Mouse (Mus musculus): ENCODE data around the gene Efna3. TPM values are rescaled to one million over a fixed set of nuclear protein-coding genes. Genes with fewer than 3 reads are reported as not detected.

Gene Efna3
- polyA plus RNA-seq, 1 experiment = 17.2 TPM

DNA sequence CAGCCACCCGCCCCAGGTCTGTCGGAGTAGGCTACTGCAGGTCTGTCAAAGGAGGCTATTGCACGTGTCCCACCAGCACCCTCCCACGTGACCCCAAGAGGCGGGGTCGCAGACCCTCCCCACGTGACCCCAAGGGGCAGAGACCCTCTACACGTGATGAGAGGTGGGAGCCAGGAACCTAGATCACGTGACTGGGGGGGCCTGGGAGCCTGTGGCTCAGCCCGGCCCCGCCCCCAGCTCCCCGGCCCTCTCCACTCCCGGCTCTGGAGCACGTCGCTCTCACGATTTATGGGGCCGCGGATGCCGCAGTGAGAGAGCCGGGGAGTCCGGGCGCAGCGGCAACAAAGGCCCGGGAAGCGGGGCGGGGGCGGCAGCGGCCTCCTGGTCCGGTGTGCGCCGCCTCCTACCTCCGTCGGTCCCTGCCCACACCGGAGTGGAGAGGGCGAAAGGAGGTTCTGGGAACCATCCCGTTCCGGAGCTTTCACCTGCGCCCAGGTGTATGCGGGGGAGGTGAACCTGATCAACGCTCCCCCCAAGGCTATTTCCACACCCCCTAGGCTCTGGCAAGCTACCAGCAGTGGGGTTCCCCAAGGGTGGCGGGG, 2.1 kb downstream of the Efna3 start:
- Histone ChIP-seq H3K9ac (ENCODE audit: low read depth, poor library complexity, severe bottlenecking) (peak overlapping the region; percentile 30), H3K27me3 (ENCODE audit: control insufficient read depth, insufficient read depth, low read length, poor library complexity, severe bottlenecking) (peaks cover 17% of the 10 kb centered on the region), H3K4me1 (ENCODE audit: control insufficient read depth, insufficient read depth, low read length) (no peaks in the 10 kb centered on the region), H3K36me3 (ENCODE audit: control insufficient read depth, insufficient read depth, low read length, poor library complexity, severe bottlenecking) (no peaks in the 10 kb centered on the region), H3K4me3 (ENCODE audit: low read depth, low read length) (peak overlapping the region; percentile 62), H3K9me3 (replicated peaks; ENCODE audit: control insufficient read depth, insufficient read depth, low read length, poor library complexity, severe bottlenecking) (no peaks in the 10 kb centered on the region), H3K27ac (ENCODE audit: insufficient read depth, low read length) (no peak overlapping the region)
- no peak for TF ChIP-seq EP300 (IDR thresholded peaks at IDR 0.05; ENCODE audit: insufficient read depth, low read depth, low read length)
- TF ChIP-seq CTCF (IDR thresholded peaks at IDR 0.05; ENCODE audit: low read depth, low read length) = no peak
- TF ChIP-seq POLR2A (IDR thresholded peaks at IDR 0.05; ENCODE audit: insufficient read depth, low read length) = no peak

DNA sequence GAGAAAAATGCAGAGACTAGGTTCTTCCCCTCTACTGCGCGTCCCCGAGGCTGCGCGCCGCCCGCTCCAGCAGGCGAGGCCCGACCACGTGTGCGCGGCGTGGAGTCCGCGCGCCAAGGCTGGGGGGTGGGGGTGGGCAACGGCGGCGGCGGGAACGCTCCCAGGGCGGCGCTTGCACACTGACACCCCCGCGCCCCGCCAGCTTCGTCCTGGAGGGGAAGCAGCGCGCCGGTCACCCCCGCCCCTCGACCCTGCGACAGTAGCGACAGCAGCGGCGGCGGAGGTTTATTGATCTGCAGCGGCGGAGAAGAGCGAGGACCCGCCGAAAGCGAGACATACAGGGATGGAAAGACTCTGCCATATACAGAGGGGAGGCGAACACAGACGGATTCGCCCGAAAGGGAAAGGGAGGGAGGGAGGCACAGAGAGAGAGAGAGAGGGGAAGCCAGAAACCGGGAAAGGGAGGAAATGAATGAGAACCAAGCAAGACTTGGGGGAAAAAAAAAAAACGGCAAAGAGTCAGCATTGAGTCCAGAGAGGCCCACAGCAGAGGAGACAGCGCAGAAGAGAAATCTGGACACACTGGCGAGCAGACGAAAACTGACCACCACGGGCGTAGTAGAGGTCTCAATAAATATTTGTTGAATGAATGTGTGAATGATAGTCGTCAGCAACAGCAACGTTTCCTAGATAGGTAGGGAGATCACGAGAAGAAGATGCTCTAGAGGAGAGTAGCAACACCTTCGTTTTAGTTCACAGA, 3.0 kb downstream of the Efna3 start:
- Histone ChIP-seq H3K36me3 (ENCODE audit: control insufficient read depth, insufficient read depth, low read length, poor library complexity, severe bottlenecking) (no peaks in the 10 kb centered on the region), H3K4me1 (ENCODE audit: control insufficient read depth, insufficient read depth, low read length) (no peaks in the 10 kb centered on the region), H3K9ac (ENCODE audit: low read depth, poor library complexity, severe bottlenecking) (no peak overlapping the region), H3K9me3 (replicated peaks; ENCODE audit: control insufficient read depth, insufficient read depth, low read length, poor library complexity, severe bottlenecking) (no peaks in the 10 kb centered on the region), H3K27me3 (ENCODE audit: control insufficient read depth, insufficient read depth, low read length, poor library complexity, severe bottlenecking) (peaks cover 17% of the 10 kb centered on the region), H3K4me3 (ENCODE audit: low read depth, low read length) (no peak overlapping the region), H3K27ac (ENCODE audit: insufficient read depth, low read length) (no peak overlapping the region)
- TF ChIP-seq EP300 (IDR thresholded peaks at IDR 0.05; ENCODE audit: insufficient read depth, low read depth, low read length) = no peak

DNA sequence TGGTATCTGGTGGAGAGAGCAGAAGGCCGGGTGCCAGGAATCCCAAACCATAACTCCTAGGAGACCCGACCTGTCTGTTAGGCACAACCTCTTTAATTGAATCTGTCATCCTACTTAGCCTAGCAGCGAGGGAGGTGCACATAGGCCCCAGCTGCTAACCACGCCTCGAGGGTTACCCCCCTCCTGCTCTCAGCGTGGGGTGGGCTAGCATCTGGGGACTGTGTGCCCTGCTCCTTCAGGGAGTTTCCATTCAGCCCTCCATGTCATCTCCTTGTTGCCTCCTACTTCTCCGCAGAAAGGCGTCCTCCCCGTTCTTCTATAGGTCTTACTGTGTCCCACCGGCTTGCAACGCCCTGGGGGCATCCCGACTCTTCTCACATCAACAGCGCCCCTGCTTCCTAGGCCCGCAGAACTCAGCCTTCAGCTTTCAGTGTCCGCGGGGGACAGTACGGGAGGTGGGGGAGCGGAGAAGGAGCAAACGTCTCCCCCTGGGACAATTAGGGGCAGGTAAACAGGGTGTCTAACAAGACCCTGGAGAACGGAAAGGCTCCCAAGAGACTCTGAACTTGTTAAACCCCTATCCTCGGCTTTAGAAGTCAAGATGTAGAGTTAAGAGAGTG, 3.7 kb downstream of the Efna3 start:
- no peaks in the 10 kb centered on the region for H3K4me1 ChIP-seq (ENCODE audit: control insufficient read depth, insufficient read depth, low read length)
- no peak for TF ChIP-seq CTCF (IDR thresholded peaks at IDR 0.05; ENCODE audit: low read depth, low read length)
- no peak for TF ChIP-seq EP300 (IDR thresholded peaks at IDR 0.05; ENCODE audit: insufficient read depth, low read depth, low read length)
- TF ChIP-seq POLR2A (IDR thresholded peaks at IDR 0.05; ENCODE audit: insufficient read depth, low read length) = no peak
- no peak overlapping the region for H3K27ac ChIP-seq (ENCODE audit: insufficient read depth, low read length)
- H3K9ac ChIP-seq (ENCODE audit: low read depth, poor library complexity, severe bottlenecking) = no peak overlapping the region
- H3K4me3 ChIP-seq (ENCODE audit: low read depth, low read length) = no peak overlapping the region
- H3K9me3 ChIP-seq (replicated peaks; ENCODE audit: control insufficient read depth, insufficient read depth, low read length, poor library complexity, severe bottlenecking) = no peaks in the 10 kb centered on the region
- no peaks in the 10 kb centered on the region for H3K36me3 ChIP-seq (ENCODE audit: control insufficient read depth, insufficient read depth, low read length, poor library complexity, severe bottlenecking)
- peaks cover 17% of the 10 kb centered on the region for H3K27me3 ChIP-seq (ENCODE audit: control insufficient read depth, insufficient read depth, low read length, poor library complexity, severe bottlenecking)

DNA sequence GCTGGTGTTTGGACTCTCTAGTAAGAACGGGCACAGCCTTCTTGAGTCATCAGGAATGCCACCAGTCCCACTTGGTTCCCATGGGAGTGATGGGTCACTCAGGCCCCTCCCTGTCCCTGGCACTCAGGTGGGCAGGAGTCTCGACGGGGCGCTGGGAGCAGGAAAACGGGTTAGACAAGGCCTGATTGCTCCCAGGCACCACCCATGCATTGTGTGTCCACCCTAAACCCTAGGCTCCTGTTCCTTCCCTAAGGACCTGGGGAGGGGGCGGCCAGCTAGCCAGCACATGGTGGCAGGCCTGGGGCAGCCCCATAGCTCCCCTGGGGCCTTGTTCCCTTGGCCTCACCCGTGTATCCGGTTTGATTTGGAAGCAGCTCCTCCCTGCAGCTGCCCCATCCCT, 4.4 kb downstream of the Efna3 start:
- H3K36me3 ChIP-seq (ENCODE audit: control insufficient read depth, insufficient read depth, low read length, poor library complexity, severe bottlenecking) = no peaks in the 10 kb centered on the region
- no peaks in the 10 kb centered on the region for H3K9me3 ChIP-seq (replicated peaks; ENCODE audit: control insufficient read depth, insufficient read depth, low read length, poor library complexity, severe bottlenecking)
- TF ChIP-seq CTCF (IDR thresholded peaks at IDR 0.05; ENCODE audit: low read depth, low read length) (no peak), POLR2A (IDR thresholded peaks at IDR 0.05; ENCODE audit: insufficient read depth, low read length) (no peak), EP300 (IDR thresholded peaks at IDR 0.05; ENCODE audit: insufficient read depth, low read depth, low read length) (no peak)
- no peaks in the 10 kb centered on the region for H3K4me1 ChIP-seq (ENCODE audit: control insufficient read depth, insufficient read depth, low read length)
- H3K4me3 ChIP-seq (ENCODE audit: low read depth, low read length) = no peak overlapping the region
- H3K27ac ChIP-seq (ENCODE audit: insufficient read depth, low read length) = no peak overlapping the region
- H3K27me3 ChIP-seq (ENCODE audit: control insufficient read depth, insufficient read depth, low read length, poor library complexity, severe bottlenecking) = peaks cover 17% of the 10 kb centered on the region
- H3K9ac ChIP-seq (ENCODE audit: low read depth, poor library complexity, severe bottlenecking) = no peak overlapping the region

DNA sequence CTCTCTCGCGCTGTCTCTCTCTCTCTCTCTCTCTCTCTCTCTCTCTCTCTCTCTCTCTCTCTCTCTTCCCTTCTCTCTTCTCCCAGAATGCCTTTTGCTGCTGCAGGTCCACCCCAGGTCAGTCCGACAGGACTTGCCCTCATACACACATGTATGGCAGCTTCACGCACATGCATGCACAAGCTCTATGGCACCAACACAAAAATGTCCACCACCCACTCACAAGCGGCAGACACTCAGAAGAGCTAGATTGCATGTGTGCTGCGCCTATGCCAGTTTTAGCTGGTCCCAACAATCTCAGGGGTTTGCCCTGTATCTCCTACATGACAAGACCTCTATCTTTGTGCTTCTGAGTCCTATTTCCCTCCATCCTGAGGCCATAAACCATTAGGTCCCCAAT, 5.5 kb downstream of the Efna3 start:
- Histone ChIP-seq H3K27ac (ENCODE audit: insufficient read depth, low read length) (no peak overlapping the region), H3K9me3 (replicated peaks; ENCODE audit: control insufficient read depth, insufficient read depth, low read length, poor library complexity, severe bottlenecking) (no peaks in the 10 kb centered on the region), H3K4me3 (ENCODE audit: low read depth, low read length) (no peak overlapping the region), H3K36me3 (ENCODE audit: control insufficient read depth, insufficient read depth, low read length, poor library complexity, severe bottlenecking) (no peaks in the 10 kb centered on the region), H3K4me1 (ENCODE audit: control insufficient read depth, insufficient read depth, low read length) (no peaks in the 10 kb centered on the region), H3K9ac (ENCODE audit: low read depth, poor library complexity, severe bottlenecking) (no peak overlapping the region), H3K27me3 (ENCODE audit: control insufficient read depth, insufficient read depth, low read length, poor library complexity, severe bottlenecking) (peaks cover 17% of the 10 kb centered on the region)
- TF ChIP-seq POLR2A (IDR thresholded peaks at IDR 0.05; ENCODE audit: insufficient read depth, low read length) = no peak
- TF ChIP-seq CTCF (IDR thresholded peaks at IDR 0.05; ENCODE audit: low read depth, low read length) = no peak
- TF ChIP-seq EP300 (IDR thresholded peaks at IDR 0.05; ENCODE audit: insufficient read depth, low read depth, low read length) = no peak

DNA sequence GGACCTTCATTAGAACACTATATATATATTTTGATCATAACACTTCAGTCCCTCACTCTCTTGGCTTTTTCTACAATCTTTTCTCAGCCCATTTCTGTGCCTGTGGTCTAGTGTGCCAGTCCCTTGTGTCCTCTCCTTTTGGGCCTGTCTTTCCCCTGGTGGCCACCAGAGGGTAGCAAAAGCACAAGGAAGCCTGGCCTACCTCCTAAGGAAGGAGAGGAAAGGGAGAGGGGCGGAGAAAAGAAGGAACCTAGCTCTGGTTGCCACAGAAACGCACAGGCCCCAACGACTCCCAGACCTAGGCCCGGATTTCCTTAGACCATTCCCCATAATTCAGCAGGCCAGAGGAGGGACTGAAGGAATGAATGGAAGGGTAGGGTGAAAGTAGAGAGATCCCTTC, 5.9 kb downstream of the Efna3 start:
- H3K27me3 ChIP-seq (ENCODE audit: control insufficient read depth, insufficient read depth, low read length, poor library complexity, severe bottlenecking) = peaks cover 15% of the 10 kb centered on the region
- H3K9ac ChIP-seq (ENCODE audit: low read depth, poor library complexity, severe bottlenecking) = no peak overlapping the region
- H3K27ac ChIP-seq (ENCODE audit: insufficient read depth, low read length) = no peak overlapping the region
- no peaks in the 10 kb centered on the region for H3K36me3 ChIP-seq (ENCODE audit: control insufficient read depth, insufficient read depth, low read length, poor library complexity, severe bottlenecking)
- H3K4me3 ChIP-seq (ENCODE audit: low read depth, low read length) = no peak overlapping the region
- no peaks in the 10 kb centered on the region for H3K9me3 ChIP-seq (replicated peaks; ENCODE audit: control insufficient read depth, insufficient read depth, low read length, poor library complexity, severe bottlenecking)
- no peaks in the 10 kb centered on the region for H3K4me1 ChIP-seq (ENCODE audit: control insufficient read depth, insufficient read depth, low read length)
- no peak for TF ChIP-seq CTCF (IDR thresholded peaks at IDR 0.05; ENCODE audit: low read depth, low read length)
- no peak for TF ChIP-seq EP300 (IDR thresholded peaks at IDR 0.05; ENCODE audit: insufficient read depth, low read depth, low read length)
- no peak for TF ChIP-seq POLR2A (IDR thresholded peaks at IDR 0.05; ENCODE audit: insufficient read depth, low read length)

Measured in ES-Bruce4 (cell line).